Mouse (Mus musculus): ENCODE data around the gene Prg2.

Prg2 gene

DNA sequence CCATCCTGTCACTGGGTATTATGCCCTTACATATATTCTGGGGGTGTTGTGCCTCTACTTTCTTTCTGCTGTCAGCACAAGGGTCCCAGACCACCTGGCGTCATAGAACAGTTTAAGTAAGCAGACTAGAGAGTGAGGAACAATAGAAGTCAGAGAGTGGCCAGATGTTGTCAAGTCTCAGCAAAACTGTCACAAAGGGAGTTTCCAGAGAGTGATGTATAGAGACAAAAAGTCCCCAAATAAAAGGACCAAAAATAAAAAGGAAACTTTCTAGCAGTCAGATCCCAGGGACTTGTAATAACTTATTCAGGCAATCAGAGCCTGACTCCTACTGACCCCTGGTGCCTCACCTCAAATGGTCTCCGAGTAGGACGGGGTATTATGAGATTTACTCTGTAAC is 18.4 kb upstream of the Prg2 start:
- DNase-seq (ENCODE audit: low read depth, low spot score): no peak

DNA sequence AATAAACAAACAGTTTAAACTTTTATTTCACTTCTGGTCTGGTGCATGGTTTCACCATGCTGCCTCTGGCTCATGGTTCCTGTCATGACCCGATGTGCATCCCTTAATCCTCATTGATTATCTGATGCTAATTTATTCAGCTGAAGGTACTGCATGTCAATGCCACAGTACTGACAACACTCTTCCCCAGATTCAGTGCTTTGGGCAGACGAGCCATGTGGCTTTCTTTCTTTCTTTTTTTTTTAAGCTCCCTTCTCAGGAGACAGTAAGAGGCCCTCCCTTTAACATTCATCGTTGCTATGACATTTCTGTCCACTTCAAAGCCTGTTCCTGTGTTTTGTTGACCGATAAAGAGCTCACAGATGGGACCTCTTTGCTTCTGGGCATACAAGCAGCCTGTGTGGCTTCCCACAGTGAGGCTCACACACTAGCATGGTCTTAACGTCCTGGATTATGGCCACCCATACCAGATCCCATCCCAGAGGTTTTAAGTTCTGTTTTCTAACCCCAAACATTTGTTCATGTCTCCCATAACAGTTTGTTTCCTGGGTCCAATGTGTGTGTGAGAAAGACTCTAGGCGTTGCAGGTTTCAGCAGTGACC is 17.3 kb upstream of the Prg2 start:
- no peak for DNase-seq (ENCODE audit: low read depth, low spot score)

DNA sequence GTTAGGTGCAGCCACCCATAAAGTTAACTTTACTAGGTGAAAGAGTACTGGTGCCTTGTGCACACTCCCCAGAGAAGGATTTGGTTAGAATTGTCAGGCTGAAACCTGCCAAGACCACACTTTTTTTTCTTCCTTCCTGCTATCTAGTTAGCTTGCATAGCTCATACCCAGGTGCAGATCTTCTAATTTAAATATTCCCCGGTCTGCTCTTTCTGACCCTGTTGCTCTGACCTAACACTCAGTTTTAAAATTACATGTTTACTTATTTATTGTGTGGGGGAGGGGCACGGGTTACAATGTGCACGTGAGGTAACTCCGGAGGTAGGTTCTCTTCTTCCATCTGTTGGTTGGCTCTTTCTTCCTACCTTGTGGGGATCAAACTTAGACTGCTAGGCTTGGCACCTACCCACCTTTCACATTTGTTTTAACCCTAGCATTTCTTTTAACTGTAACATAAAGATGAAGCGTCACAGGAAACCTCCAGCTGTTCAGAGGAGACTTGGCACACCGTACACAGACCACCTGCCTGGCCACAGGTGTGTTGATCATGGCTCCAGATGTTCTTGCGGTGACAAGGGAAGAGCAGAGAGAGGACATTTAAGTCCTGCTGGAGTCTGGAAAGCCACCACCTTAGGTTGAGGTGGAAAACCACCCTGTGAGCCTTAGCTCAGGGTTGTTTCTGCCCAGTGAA is 16.0 kb upstream of the Prg2 start:
- no peak for DNase-seq (ENCODE audit: low read depth, low spot score)

DNA sequence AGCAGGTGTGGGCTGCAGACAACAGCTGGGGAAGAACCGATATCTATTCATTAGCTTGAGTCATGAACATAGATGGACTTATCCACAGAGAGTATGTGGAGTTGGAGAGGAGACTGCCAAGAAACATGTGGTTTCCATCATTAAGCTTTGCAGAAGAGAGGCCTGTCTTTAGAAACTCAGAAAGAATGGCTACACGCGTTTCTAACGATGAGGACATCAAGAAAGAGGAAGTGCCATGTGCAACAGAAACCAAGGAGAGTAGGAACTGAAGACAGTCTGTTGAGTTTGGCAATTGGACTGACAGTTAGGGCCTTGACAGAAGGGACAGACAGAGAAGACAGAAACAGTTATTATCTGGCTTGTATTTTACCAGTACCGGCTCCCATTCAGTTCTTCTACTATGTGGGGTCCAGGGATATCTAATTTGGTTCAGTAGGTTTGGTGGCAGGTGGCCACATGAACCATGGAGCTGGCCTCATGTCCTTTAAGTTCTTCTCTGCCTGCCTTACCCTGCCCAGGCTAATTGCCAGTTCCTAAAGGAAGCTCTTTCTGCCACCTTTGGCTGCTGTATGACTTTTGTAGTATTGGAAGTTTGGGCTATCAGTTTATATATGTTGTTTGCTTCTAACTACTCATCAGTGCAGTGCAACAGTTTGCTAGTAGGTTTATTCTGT is 12.8 kb upstream of the Prg2 start:
- DNase-seq (ENCODE audit: low read depth, low spot score): no peak

DNA sequence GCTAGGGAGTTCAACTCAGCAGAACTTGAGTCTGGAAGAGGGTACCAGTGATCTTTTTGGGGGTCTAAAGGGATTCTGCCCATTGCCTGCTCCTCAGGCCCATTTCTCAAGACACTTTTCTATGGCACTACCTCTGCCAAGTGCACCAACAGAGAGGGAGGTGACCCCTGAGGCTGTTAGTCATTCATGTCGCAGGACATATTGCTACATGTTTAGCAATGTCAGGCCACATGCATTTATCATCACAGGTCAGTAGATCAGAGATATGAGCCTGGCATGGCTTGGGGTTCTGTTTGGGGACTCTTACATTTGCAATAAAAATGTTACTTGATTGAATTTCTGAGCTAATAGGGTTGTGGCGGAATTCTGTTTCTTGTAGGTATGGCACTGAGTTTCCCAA is 4.7 kb upstream of the Prg2 start:
- DNase-seq (ENCODE audit: low read depth, low spot score): no peak

DNA sequence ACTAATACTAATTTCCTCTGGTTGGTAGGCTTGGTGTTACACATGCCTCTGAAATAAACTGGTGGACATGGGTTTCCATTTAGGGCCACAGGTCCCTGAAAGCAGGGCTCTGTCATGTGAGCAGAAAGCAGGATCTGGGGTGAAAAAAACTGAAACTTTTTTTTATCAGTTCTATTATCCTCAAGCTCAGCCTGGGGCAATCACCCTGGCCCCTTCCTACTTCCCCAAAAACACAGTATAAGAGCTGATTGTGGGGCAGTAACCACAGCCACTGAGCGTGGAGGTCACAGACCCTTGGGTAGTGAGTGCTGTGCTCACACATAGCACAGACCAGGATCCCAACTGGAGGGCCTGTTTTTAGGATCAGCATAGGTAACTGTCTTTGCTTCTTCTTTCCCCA is 7.7 kb downstream of the Prg2 start, which contains the start of gene Prg3:
TSS of gene Prg3 (plus strand) at position 286 of the 400 bp plus-strand sequence.
- DNase-seq (ENCODE audit: low read depth, low spot score): no peak

DNA sequence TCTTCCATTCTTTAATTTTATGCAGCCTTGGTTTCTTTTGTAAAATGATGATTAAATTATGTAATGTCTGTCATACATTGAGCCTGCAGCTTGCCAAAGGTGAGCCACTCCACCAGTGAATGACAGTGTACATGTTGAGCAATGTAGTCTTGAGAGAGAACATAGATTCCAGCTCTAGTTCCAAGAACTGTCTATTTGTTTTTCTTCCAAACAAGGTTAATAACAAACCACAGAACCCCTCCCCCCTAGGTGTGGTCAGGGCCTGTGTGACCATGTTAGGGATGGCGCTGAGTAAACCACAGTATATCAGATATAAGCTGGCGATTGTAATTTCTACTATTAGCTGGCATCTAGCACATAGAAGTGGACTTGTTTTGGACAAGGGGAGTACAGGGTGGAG is 16.1 kb downstream of the Prg2 start:
- no peak for DNase-seq (ENCODE audit: low read depth, low spot score)

DNA sequence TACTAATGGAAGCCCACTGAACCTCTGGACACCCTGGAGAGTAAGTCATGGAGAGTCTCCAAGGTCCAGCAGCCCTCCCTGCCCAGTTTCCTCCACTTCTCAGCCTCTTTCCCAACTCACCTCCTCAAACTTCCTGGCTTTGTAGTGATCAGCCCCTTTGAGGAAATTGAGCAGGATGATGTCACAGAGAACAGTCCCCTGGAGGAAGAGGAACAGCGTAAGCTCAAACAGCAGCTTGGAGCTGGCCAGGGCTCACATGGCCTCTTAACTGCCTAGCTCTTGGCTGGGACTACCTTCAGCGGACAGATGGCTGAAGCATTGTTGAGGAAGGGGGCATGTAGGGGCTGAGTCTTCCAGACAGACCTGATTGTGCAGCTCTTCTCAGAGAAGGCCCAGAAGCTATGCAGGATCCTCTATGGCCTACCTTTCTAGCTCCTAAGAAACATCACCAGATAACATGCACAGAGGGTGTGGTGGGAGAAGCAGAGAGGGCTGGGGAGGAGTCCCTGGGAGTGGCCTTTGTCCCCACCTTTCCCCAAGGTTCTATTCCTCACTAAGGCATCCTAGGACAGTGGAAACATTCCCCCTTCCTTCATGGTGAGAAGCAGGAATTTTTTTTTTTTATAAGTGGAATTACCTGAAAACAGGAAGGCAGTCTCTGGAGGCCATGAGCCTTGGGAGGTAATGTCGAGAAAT is 19.4 kb downstream of the Prg2 start:
- DNase-seq (ENCODE audit: low read depth, low spot score): no peak

DNA sequence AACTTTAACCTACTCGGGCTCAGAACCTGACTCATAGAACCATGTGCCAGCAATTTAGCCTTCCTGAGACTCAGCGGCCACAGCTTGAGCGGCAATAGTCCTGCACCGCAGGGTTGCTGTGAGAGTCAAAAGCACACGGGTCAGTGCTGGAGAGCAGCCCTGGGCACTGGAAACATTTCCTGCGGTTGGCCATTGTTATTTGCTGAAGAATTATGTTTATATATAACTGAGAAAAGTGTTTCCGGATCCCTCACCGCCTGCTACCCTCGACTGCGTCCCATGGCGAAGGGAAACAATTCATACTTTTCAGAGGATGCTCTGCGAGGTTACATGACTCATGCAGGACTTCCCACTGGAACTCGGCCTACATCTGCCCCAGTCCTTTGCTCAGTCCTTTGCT is 21.2 kb downstream of the Prg2 start:
- DNase-seq (ENCODE audit: low read depth, low spot score): no peak

DNA sequence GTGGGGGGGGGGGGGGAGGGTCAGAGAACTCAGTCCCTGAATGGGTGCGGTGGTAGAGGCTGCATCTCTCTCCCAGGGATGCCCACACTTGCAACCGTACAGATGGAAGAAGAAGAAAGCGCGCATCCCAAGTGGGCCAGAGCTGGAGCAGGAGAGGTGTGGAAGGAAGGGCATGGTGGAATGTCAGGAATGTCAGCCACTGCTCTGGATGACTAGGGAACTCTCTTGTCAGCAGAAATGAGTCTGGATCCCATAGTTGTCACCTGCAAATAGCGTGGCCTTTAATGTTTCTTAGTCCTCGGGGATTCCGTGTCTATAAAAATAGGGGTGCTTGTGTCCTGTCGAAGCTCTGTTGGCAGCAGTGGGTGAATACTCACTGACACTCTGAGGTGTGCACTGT is 22.3 kb downstream of the Prg2 start:
- no peak for DNase-seq (ENCODE audit: low read depth, low spot score)

DNA sequence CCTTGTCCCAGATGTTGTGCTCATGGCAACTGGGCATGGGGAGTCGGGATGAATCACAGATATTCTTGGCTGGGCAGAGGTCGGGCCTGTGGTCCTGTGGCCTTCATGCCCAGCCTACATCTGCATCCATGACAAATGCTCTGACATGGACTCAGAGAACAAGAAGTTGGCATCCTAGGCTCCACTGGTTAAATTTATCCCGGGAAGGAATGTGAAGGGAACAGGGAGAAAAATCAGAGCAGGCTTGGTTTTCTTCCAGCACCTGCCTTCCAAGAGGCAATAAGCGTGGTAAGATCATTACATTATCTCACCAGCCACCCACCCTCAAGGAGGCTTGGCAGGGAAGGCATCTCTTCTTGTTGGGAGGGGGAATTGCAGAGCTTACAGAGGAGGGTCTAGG is 24.1 kb downstream of the Prg2 start:
- DNase-seq (ENCODE audit: low read depth, low spot score): no peak

DNA sequence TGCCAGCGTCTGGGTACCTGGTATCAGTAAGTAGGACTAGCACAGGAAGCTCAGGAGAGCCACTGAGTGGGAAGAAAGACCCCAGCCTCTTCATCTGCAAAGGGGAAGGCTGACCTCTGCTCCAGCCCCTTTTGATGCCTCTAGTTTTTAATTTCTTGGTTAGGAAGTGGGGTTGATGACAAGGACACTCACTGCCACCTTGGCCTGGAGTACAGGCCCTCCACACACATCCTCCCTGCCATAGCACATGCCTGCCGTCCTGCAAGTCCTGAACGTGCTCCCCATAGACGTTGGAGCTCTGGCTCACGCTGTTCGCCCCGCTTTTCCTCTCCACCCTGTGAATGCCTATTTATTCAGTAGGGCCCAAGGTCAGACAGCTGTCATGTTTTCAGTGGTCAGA is 26.3 kb downstream of the Prg2 start:
- DNase-seq (ENCODE audit: low read depth, low spot score): no peak

DNA sequence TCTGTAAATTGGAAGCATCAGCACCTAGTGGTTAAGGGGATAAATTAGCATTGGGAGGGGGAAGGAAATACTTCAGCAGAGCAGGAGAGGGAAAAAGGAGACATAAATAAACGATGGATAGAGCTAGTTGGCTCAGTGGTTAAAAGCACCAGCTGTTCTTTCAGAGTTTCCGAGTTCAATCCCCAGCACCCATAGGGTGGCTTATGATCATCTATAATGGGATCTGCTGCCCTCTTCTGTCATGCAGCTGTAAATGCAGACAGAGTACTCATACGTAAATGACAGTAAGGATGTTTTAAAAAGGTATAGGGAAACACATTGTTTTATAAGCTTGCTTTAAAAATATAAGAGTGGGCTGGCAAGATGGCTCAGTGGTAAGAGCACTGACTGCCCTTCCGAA is 27.5 kb downstream of the Prg2 start:
- DNase-seq (ENCODE audit: low read depth, low spot score): no peak

DNA sequence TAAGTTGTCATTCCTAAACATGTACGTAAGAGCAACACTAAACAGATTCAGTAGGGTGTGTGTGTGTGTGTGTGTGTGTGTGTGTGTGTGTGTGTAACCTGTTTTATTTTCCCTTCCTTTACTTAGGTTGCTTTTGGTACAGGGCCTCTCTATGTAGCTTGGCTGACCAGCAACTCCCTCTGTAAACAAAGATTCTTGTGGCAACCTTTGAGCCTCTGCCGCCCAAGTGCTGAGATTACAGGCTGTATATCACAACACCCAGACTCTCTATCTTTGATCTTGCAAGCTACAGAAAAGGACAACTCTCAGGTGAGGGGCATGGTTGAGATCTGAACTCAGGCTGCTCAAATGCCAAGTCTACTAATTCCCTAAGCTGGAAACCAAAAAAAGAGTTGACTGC is 29.0 kb downstream of the Prg2 start:
- no peak for DNase-seq (ENCODE audit: low read depth, low spot score)

DNA sequence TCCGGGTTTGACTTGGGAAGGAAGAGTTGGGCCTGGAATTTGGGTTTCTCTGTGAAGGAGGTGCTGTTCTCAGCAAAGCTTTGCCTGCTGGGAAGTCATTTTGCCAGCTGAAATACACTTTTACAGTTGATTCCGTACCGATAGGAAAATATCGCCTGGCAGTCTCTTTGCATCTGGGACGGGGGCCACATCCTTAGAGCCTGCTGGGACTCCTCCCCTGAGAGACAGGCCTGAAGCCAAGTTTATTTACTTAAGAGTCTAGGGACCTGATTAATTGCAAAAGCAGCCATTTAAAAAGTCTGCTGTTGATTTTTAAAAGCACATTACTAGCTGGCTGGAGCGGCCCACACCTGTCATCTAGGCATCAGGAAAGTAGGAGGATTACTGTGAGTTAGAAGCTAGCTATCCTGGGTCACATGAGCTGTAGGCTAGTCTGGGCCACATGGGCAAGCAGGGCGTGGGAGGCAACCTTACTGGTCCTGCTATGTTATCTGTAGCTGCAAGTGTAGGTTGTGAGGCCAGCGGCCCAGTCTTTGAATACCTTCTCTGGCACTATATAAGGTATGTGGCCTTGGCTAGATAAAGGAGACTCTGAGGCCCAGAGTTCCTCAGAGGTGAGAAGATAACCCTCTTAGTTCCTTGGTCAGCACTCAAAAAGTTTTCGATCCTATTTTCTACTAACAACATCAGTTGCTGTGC is 31.8 kb downstream of the Prg2 start:
- DNase-seq (ENCODE audit: low read depth, low spot score): no peak

DNA sequence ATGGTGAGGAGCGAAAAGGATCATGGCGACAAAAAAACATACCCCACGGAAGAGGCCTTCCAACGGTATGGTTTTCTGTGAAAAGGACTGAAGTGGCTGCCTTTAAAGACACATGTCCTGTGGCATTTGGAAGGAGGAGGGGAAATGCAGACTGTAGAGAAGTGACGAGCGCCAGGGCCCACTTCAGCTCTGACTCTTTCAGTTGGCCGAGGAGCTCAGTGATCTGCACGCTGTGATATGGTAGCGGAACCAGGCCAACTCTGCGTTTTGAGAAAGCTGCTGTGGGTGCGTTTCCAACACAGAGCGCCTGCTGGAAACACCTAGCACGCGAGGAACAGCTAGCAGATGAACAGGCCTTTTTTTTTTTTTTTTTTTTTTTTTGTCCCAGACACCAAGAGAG is 32.4 kb downstream of the Prg2 start:
- no peak for DNase-seq (ENCODE audit: low read depth, low spot score)

DNA sequence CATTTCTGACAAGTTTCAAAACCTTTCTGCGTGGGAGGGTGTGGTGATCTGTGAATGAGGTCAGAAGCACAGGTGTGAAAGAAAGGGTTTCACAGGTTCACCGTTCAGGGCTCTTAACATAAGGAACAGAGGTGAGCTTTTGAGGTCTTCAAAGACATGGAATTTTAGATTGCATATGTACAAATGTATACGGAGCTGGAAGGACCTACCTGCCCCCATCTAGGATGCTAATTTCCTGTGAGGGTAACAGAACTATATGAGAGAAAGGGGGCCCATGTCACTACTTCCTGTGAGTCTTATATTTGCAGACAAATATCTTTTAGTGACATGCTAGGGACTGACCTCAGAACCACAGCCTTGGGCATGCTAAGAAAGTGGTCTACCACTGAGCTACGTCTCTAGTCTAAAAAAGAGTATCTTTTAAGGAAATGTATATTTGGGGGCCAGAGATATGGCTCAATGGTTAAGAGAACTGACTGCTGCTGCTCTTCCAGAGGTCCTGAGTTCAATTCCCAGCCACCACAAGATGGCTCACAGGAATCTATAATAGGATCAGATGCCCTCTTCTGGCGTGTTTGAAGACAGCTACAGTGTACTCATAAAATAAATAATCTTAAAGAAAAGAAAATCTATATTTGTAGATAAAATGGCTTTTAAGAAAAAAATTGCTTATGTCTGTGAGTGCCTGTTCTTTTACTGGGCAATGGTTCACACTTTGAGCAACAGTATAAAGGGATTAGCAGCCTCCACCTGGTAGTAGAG is 33.7 kb downstream of the Prg2 start:
- no peak for DNase-seq (ENCODE audit: low read depth, low spot score)

DNA sequence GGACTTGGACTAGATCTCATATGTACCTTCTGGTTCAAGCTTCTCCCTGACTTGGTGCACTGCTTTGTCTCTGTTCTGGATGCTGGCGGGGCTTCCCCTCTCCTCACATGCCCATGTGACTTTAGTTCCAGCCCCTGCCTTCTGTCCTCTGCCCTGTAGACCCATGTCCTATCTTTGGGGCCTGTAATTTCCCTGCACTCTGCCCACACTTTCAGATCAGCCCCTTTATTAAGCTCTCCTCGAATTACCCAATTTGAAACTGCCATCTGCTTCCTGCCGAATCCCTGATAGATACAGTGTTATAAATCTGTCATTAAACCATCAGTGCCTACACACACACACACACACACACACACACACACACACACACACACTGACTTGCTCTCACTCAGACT is 34.3 kb downstream of the Prg2 start:
- DNase-seq (ENCODE audit: low read depth, low spot score): no peak

DNA sequence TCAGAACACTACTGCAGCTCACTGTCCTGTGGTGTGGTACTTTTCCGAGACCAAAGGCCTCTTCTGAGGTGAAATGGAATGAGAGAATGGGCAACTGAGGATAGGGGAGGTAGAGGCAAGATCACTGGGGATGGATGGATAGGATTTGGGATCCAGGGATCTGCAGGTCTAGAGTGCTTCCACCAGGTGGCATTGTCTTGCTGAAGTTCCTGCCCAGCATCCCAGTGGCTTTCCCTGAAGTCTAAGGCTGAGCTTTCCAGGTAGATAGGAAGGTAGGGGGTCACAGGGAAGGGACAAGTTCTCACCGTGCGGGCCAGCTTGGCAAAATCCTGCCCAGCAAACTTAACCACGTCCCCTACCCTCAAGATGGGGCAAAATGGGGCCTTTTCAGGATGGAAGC is 41.8 kb downstream of the Prg2 start:
- no peak for DNase-seq (ENCODE audit: low read depth, low spot score)

DNA sequence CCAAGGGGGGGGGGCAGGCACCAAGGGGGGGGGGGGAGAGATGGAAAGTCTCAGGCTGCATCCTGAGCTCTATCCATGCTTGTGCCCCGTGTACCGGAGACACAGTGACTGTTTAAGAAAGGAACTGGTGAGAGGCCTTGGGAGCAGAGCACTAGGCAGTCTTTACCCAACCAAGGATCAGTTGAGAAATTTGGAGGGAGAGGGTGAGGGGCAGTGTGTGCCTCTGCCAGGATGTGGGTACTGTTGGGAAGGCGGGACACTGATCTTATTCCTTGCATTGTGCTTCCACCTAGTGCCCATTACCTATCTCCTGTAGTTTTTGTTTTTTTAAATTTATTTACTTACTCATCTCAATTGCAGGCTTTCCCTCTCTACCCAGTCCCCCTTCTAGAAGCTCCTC is 45.9 kb downstream of the Prg2 start:
- no peak for DNase-seq (ENCODE audit: low read depth, low spot score)

DNA sequence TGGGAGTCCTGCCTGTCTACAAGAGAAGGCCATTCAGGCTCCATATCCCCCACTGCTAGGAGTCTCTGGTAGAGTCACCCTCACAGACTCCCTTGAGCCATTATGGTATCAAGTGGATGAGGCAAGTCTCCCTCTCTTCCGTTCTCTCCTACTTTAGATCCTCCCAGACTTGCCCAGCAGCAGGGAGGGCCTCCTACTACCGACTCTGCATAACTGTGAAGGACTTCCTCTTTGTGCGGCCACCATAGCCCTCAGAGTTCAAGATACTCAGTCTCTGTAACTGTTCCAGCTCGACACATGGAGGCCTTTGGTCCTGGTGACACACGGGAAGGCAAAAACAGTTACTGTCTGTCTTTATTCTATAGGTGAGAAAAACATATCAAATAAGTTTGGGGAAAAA is 47.0 kb downstream of the Prg2 start:
- no peak for DNase-seq (ENCODE audit: low read depth, low spot score)

All from retina, adult 2 months (tissue).